Mouse (Mus musculus) cerebellum, adult 18-20 months (tissue): ENCODE results near the gene Phkb.
"Not testable (repeated sequence)": the region's sequence is repeated elsewhere in the genome, so short reads cannot be mapped to it uniquely, and the experiment has no call there.

Experiments
- DNase-seq, 2 experiments: peaks; one replicate each; pipeline ENCODE4 v3.0.0; 2021

Phkb gene

DNA sequence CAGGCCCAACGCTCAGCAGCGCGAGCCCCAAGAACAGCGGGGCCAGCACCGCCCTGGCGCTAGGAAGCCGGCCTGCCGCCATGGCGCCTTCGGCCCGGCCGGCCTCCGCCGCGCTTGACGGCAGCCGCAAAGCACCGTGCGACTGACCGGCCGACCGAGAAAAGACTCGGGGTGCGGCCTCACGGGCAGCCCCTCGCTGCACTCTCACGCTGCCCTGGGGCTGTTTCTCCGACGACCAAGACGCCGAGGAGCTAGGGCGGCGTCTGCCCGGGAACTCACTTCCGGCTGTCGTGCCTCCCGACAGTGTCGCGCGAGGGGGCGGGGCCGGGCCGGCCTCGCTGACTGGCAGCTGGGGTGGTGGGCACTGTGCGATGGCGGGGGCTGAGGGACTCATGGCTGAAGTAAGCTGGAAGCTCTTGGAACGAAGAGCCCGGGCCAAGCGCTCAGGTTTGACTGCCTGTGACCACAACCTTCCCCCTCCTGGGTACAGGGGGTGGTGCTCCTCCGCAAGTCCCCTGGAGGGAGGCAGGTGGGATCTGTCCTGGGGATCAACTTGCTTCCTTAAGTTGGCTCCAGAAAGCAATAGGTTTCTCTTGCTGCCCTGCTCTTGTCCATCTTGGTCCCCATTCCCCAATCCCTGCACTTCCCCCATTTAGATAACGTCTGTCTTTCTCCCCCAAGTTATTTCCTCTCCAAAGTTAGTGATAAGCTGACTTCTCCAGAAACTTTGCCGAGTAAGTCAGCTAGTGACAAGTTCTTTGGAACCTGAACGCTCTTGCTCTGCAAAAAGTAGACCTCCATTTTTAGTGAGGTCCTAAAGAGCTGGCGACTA, at the start of gene Phkb, which contains the start of gene Itfg1:
Phkb (plus strand) TSS at position 303 of the 832 bp plus-strand sequence.
Itfg1 (minus strand) TSS at position 265 of the 832 bp plus-strand sequence.
- DNase-seq, result peak; percentile 83 to 93

- DNase-seq, result not testable (repeated sequence)
These were observed 44.4 kb upstream of the Phkb start for GRCm38 (mm10) chr8:85796392-85796791.

GRCm38 (mm10) chr8:85800164-85800563, 40.6 kb upstream of the Phkb start:
- DNase-seq, result no peak

DNA sequence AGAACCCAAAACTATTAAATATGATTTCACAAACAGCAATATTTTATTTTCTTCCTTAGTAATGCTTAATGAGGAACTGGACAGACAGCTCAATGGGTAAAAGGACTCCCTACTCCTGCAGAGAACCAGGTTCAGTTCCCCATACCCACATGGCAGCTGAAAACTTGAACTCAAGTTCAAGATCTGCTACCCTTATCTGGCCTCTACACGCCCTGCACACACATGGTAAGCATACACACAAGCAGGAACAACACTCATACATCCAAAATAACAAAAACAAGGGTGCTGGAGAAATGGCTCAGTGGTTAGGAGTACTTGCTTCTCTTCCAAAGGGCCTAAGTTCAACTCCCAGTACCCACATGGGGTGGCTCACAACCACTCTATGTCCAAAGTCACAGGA, 39.4 kb upstream of the Phkb start:
- DNase-seq, result no peak

- no peak for DNase-seq
These were observed 27.1 kb upstream of the Phkb start for GRCm38 (mm10) chr8:85813621-85814020.

DNA sequence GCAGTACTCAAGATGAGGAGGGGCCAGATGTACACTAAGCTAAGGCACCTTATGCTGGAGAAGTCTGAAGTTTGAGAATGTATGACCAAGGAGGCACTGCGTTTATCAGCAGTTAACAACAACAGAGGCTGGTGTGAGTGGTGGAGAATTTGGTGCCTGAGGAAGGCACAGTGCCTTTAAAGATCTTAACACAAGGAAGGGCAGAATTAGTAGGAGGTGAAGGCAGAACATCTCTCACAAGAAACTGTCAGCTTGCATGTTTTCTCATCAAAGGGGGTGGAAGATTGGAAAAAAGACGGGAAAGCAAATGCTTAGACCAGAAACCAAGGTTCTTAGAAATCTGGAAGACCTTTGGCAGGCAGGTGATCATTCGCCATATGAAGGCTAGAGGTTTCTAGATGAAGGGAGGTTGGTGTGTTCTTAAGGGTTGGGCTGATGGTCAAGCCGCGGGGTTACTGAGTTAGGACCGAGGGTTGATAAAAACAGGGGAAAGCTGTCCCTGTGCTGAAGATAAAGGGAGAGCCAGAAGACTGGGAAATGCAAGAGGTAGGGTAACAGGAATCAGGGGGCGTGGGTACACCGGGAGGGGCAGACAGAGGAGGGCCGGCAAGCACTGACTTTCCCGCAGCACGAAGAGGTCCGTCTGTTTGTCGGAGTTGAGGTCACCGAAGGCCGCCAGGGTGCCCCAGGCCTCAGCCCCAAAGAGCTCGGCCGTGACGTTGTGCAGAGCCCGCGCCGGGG, 673 bp upstream of the Phkb start:
- DNase-seq, result no peak

DNA sequence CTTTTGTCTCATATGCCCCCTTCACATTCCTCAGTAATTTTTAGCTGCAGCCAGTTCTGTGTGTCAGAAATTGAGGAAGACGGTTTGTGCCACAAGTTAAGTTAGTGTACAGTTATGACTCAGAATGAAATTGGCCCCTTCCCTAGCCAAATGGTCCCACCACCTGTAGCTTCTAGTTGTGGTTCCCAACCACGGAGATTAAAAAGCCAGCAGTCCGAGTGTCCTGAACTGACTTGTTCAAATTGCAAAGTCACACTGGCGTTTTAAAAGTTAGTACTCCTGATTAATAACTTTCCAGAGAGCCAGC, 683 bp downstream of the Phkb start:
- DNase-seq, result peak in 1 of 2 experiments; percentile 19

- no peak for DNase-seq
These were observed 5.1 kb downstream of the Phkb start for GRCm38 (mm10) chr8:85845887-85846286.

DNA sequence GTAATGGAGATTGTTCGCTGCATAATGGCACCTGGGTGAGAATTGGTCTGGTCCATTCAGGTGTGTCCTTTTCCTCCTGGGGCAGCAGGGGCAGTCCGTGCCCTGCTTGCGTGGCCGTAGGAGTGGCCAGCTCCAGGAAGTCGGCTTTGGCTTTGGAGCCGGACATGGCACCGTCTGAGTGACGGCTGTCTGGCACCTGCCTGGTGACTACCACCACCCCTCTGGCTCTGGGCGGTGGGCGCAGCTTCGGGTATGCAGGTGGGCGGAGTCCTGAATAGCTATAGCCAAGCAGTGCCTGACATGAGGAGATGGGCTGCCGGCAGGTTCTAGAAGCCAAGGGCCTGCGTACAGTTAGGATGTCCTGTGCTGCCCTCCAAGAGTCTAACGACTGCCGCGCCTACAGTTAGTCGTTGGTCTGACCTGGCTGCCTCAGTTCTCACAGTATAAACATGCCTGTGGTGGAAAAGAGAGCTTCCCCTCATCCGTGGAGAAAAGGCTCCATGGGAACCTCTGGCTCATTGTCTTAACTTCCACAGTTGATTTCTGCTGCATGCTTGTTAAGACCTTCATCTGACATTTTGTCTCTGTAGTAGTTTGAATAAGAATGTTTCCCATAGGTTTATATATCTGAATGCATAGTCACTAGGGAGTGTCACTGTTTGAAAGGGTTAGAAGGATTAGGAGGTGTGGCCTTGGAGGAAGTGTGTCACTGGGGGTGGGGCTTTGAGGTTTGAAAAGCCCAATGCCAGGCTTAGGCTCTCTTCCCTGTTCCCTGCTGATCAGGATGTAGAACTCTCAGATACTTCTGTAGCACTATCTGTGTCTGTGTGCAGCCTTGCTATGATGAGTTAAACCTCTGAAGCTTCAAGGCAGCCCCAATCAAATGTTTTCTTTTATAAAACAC, 13.7 kb downstream of the Phkb start:
- DNase-seq, result no peak

DNA sequence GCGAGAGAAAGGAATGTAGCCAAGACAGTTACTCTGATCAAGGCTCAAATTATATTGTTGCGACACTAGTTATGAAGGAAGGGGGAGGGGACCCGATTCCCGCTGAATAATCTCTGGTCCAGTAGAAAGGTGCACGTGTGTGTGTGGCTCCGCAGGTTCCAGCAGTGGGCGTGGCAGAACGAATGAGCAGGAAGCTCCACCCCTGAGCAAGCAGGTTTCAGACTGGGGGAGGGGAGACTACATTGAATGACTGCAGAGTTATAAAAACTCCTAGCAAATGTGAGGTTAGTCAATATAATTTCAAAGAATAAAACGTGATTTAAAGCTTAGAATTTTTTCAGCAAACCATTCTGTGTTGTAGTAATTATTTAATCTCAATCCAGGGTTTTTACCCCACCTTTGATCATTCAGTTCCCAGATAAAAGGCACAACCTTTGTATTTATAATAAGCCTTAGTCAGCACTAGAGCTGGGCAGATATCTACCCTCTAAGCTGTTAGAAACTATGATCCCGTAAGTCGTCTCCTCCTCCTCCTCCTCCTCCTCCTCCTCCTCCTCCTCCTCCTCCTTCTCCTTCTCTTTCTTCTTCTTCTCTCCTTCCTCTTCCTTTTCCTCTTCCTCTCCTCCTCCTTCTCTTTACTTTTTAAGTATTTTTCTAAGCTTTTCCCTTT, 16.6 kb downstream of the Phkb start:
- not testable (repeated sequence) for DNase-seq

GRCm38 (mm10) chr8:85860612-85861011, 19.9 kb downstream of the Phkb start:
- DNase-seq, result no peak

- no peak for DNase-seq
These were observed 21.6 kb downstream of the Phkb start for GRCm38 (mm10) chr8:85862381-85862780.

GRCm38 (mm10) chr8:85871660-85872059, 30.9 kb downstream of the Phkb start:
- no peak for DNase-seq

GRCm38 (mm10) chr8:85877976-85878375, 37.2 kb downstream of the Phkb start:
- no peak for DNase-seq

DNA sequence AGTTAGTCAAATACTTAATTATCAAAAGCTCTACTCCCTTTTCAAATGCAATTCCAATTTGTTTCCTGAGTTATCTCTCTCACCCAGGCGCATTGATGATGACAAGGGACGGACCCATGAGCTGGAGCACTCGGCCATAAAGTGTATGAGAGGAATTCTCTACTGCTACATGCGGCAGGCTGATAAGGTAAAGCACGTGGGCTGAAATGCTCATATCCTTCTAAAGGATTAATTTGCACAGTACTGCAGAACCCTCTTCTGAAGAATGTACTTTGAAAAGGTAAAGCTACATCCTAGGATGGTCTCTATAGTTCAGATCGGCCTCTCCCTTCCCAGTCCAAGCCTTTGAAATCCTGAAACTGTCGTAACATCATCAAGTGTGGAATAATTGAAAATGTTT, 38.9 kb downstream of the Phkb start:
- no peak for DNase-seq

GRCm38 (mm10) chr8:85884811-85885210, 44.1 kb downstream of the Phkb start:
- DNase-seq, result no peak

- DNase-seq, result no peak
These were observed 56.9 kb downstream of the Phkb start for GRCm38 (mm10) chr8:85897636-85898035.

DNA sequence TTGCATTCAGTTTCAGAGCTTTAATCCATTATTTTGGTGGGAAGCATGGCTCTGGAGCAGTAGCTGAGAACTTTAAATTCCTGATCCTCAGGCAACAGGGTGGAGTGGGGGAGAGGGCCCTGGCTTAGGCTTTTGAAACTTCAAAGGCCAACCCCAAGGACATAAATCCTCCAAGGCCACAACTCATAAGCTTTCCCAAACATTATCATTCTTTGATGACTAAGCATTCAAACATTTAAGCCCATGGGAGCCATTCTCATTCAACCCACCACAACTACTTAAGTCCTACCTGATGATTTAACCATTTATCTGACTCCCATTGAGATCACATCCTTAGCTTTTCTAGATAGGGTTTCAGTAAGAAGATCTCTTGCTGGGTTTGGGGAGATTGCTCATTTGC, 84.2 kb downstream of the Phkb start:
- DNase-seq, result no peak

GRCm38 (mm10) chr8:85925574-85925973, 84.8 kb downstream of the Phkb start:
- no peak for DNase-seq

DNA sequence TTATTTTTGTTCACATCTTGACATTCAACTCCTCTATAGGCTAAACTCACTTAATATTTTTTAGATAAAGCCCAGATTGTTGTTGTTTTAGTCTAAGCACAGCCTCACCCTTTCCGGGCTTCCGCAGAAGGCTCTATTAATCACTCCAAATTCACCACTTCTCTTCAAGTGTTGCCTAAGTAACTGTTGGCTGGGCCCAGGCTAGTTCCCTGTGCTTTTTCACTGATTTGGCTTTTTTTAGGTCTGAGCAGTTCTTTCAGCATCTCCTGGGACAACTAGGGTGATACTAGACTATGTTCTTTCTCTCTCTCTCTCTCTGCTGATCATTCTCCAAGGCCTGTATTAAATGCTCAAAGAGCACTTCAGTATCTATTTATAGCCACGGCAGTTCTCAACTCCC, 85.3 kb downstream of the Phkb start:
- DNase-seq, result no peak

- DNase-seq, result no peak
These were observed 95.4 kb downstream of the Phkb start for GRCm38 (mm10) chr8:85936148-85936547.

GRCm38 (mm10) chr8:85937343-85937742, 96.6 kb downstream of the Phkb start:
- no peak for DNase-seq

DNA sequence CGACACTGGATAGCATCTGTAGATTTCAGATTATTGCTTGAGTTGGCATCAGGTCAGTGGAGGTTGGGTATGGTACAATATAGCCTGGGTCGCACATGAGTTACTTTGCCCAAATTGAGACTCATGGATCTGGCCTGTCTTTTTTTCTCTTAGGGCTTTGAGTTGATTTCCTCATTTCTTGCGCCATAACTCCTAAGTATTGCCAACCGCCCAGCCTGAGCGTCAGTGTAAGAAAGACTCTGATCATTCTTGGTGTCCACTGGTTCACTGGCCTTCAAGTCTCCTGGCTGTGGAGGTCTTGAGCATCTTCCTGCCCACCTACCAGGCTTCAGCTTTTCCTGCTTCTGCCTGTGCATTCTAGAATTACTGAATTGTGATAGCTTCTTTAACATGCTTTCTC, 104.1 kb downstream of the Phkb start:
- DNase-seq, result no peak
